Mouse (Mus musculus): ENCODE results near the gene Lnpk. TPM values are rescaled to one million over a fixed set of nuclear protein-coding genes. Genes with fewer than 3 reads are reported as not detected.

Gene Lnpk
- total RNA-seq, 2 experiments from 2014 or later: 52.0 to 56.9 TPM

- no peak for TF ChIP-seq CTCF (conservative IDR thresholded peaks at IDR 0.05)
- DNase-seq (ENCODE audit: low spot score in 2 of 2): no peak
- H3K4me3 ChIP-seq: no peak overlapping the region
- no peak overlapping the region for H3K27ac ChIP-seq
Measured at GRCm38 (mm10) chr2:74559822-74560221, 19.4 kb downstream of the Lnpk start.

GRCm38 (mm10) chr2:74559092-74559491 is 20.1 kb downstream of the Lnpk start:
- DNase-seq (ENCODE audit: low spot score in 2 of 2): no peak
- H3K4me3 ChIP-seq: no peak overlapping the region
- no peak overlapping the region for H3K27ac ChIP-seq
- no peak for TF ChIP-seq CTCF (conservative IDR thresholded peaks at IDR 0.05)

DNA sequence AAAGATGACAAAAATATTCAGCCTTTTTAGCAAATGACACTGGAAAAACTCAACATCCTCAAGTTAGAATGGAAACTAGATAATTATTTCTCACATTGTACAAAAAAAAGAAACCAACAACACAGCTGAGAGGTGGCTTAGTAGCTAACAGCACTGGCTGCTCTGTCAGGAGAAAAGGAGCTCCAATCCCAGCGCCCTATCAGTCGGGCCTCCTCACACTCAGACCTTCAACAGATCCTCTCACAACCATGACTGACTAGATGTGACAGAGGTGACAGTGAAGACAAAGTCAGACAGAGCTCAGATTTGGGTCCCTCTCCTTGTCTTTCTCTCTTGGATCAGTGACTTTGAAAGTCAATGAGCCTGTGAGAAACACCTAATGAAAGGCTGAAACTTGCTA is 21.8 kb downstream of the Lnpk start:
- Histone ChIP-seq H3K4me3 (no peak overlapping the region), H3K27ac (no peak overlapping the region)
- no peak for DNase-seq (ENCODE audit: low spot score in 2 of 2)
- TF ChIP-seq CTCF (conservative IDR thresholded peaks at IDR 0.05): no peak

- no peak overlapping the region for H3K4me3 ChIP-seq
- TF ChIP-seq CTCF (conservative IDR thresholded peaks at IDR 0.05): no peak
- H3K27ac ChIP-seq: no peak overlapping the region
- DNase-seq (ENCODE audit: low spot score in 2 of 2): no peak
Measured at GRCm38 (mm10) chr2:74551929-74552328, 27.3 kb downstream of the Lnpk start.

DNA sequence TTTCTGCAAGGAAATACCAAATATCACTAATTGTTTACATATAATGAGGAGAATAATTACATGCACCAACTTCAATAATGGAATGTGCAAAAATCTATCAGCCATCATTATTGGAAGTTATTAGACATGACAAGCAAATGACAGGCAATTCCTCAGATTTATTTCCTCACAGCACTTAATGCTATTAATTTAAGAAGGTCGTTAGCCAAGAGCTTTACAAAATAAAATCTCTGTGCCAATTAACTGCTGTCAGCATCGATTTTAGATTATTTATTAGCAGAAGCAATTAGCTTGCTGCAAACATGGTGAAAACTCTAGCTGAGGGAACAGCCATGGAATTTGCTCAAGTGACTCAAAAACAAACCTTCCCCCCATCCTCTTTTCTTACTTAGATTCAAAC is 30.9 kb downstream of the Lnpk start:
- Histone ChIP-seq H3K27ac (no peak overlapping the region), H3K4me3 (no peak overlapping the region)
- no peak for TF ChIP-seq CTCF (conservative IDR thresholded peaks at IDR 0.05)
- no peak for DNase-seq (ENCODE audit: low spot score in 2 of 2)

GRCm38 (mm10) chr2:74508302-74508701 is 70.9 kb downstream of the Lnpk start:
- no peak for DNase-seq (ENCODE audit: low spot score in 2 of 2)
- no peak for TF ChIP-seq CTCF (conservative IDR thresholded peaks at IDR 0.05)

DNA sequence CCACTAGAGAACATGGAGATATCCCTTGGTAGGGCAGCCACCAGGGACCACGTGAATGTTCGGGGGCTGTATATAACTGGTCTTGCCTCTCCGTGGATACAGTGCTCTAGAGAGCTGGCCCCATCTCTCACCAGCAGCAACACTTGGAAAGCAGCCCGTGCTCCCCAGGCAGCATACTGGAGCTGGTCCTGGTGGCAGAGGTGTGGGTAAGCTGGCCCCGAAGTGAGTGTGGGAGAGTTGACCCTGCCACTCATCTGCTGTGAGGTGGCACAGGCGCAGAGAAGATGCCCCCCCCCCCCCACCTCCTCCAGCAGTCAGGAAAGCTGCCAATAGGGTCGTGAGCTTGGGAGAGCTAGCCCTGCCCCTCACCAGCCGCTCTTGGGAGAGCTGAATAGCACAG is 72.8 kb downstream of the Lnpk start:
- H3K27ac ChIP-seq: no peak overlapping the region
- no peak for TF ChIP-seq CTCF (conservative IDR thresholded peaks at IDR 0.05)
- no peak for DNase-seq (ENCODE audit: low spot score in 2 of 2)
- no peak overlapping the region for H3K4me3 ChIP-seq

More at GRCm38 (mm10) chr2:74508302-74508701, 70.9 kb downstream of the Lnpk start:
- Histone ChIP-seq H3K4me3 (no peak overlapping the region), H3K27ac (no peak overlapping the region)

- no peak overlapping the region for H3K4me3 ChIP-seq
- no peak overlapping the region for H3K27ac ChIP-seq
- no peak for TF ChIP-seq CTCF (conservative IDR thresholded peaks at IDR 0.05)
- DNase-seq (ENCODE audit: low spot score in 2 of 2): no peak
Measured at GRCm38 (mm10) chr2:74500307-74500706, 78.9 kb downstream of the Lnpk start.

GRCm38 (mm10) chr2:74497851-74498250 is 81.4 kb downstream of the Lnpk start:
- no peak for TF ChIP-seq CTCF (conservative IDR thresholded peaks at IDR 0.05)
- no peak for DNase-seq (ENCODE audit: low spot score in 2 of 2)
- Histone ChIP-seq H3K4me3 (no peak overlapping the region), H3K27ac (no peak overlapping the region)

- no peak for DNase-seq (ENCODE audit: low spot score in 2 of 2)
- no peak overlapping the region for H3K27ac ChIP-seq
- no peak for TF ChIP-seq CTCF (conservative IDR thresholded peaks at IDR 0.05)
- H3K4me3 ChIP-seq: no peak overlapping the region
Measured at GRCm38 (mm10) chr2:74491426-74491825, 87.8 kb downstream of the Lnpk start.

GRCm38 (mm10) chr2:74490186-74490585 is 89.0 kb downstream of the Lnpk start:
- Histone ChIP-seq H3K4me3 (no peak overlapping the region), H3K27ac (no peak overlapping the region)
- TF ChIP-seq CTCF (conservative IDR thresholded peaks at IDR 0.05): no peak
- DNase-seq (ENCODE audit: low spot score in 2 of 2): no peak

DNA sequence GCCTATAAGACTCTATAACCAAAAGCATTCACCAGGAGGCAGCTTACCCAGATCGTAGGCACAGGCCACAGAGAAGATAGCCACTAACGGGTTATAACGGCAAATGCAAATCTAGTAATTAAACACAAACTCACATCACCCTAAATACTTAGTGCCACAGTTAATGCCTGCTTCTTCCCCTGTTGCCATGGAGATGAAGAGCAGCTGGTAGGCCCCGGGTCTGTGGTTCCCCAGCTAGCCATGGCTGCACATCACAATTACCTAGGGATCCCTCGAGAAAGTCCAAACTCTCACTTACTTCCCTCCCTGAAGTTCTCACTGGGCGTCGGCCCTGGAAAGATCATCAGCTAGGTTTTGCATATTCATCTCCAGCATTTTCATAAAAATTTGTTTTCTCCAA is 90.8 kb downstream of the Lnpk start:
- H3K4me3 ChIP-seq: no peak overlapping the region
- H3K27ac ChIP-seq: no peak overlapping the region
- no peak for TF ChIP-seq CTCF (conservative IDR thresholded peaks at IDR 0.05)
- DNase-seq (ENCODE audit: low spot score in 2 of 2): no peak

GRCm38 (mm10) chr2:74482651-74483050 is 96.6 kb downstream of the Lnpk start:
- no peak for TF ChIP-seq CTCF (conservative IDR thresholded peaks at IDR 0.05)
- no peak for DNase-seq (ENCODE audit: low spot score in 2 of 2)
- Histone ChIP-seq H3K4me3 (no peak overlapping the region), H3K27ac (no peak overlapping the region)

- no peak for DNase-seq (ENCODE audit: low spot score in 2 of 2)
- TF ChIP-seq CTCF (conservative IDR thresholded peaks at IDR 0.05): no peak
- Histone ChIP-seq H3K4me3 (no peak overlapping the region), H3K27ac (no peak overlapping the region)
Measured at GRCm38 (mm10) chr2:74482086-74482485, 97.1 kb downstream of the Lnpk start.

Other genes starting within 250 kb of the Lnpk start
- gene Evx2, start 80.1 kb upstream of the Lnpk start, total RNA-seq (2021): not detected
- not detected for gene Hoxd13, start 88.9 kb upstream of the Lnpk start, total RNA-seq (2021)
- not detected for gene Hoxd12, start 95.6 kb upstream of the Lnpk start, total RNA-seq (2021)
- not detected for gene Hoxd11, start 100.1 kb upstream of the Lnpk start, total RNA-seq (2021)
- not detected for gene Hoxd10, start 112.5 kb upstream of the Lnpk start, total RNA-seq (2021)
- not detected for gene Hoxd9, start 118.3 kb upstream of the Lnpk start, total RNA-seq (2021)
- not detected for gene Hoxd8, start 125.2 kb upstream of the Lnpk start, total RNA-seq (2021)
- gene Hoxd3, start 132.5 kb upstream of the Lnpk start, total RNA-seq (2021): not detected
- gene Hoxd4, start 132.5 kb upstream of the Lnpk start, total RNA-seq (2021): not detected
- gene Gm28230, start 147.3 kb upstream of the Lnpk start, total RNA-seq (2021): not detected
- gene Hoxd1, start 183.5 kb upstream of the Lnpk start, total RNA-seq (2021): under 1 TPM in 1 of 2 experiments, not detected in 1; 0.26 TPM
- gene Mtx2, start 246.4 kb upstream of the Lnpk start, total RNA-seq (2021): 10 to 100 TPM; 41.8 to 42.8 TPM

All from layer of hippocampus, adult 2 months (tissue).